Mouse (Mus musculus) kidney, postnatal 0 days (tissue): ENCODE data around the gene Glce. TPM values are rescaled to one million over a fixed set of nuclear protein-coding genes. Genes with fewer than 3 reads are reported as not detected.

Experiments
- ATAC-seq: fragments of 200-750 bp; cut with Nextera tagmentation; replicated peaks from 2 replicates; pipeline ENCODE4 v1.8.0; 2017; ENCODE audit warnings: low read depth, moderate number of reproducible peaks, moderate TSS enrichment, moderate library complexity; ENCODE audit not compliant: low FRiP score
- DNase-seq: peaks from one replicate; pipeline ENCODE4 v3.0.0-alpha.2; 2016; ENCODE audit warnings: low spot score
- H3K27ac ChIP-seq: fragments of 300-500 bp; sonication (generic); 2 replicates; pipeline ENCODE4 v1.5.1; 2014; ENCODE audit warnings: mild to moderate bottlenecking
- H3K27me3 ChIP-seq: fragments of 300-500 bp; sonication (generic); 2 replicates; pipeline ENCODE4 v1.6.1; 2014; ENCODE audit warnings: low read length, mixed read lengths; ENCODE audit not compliant: insufficient read depth
- H3K36me3 ChIP-seq: fragments of 300-500 bp; sonication (generic); 2 replicates; pipeline ENCODE4 v1.6.1; 2014; ENCODE audit warnings: low read length, mixed read lengths; ENCODE audit not compliant: insufficient read depth
- H3K4me1 ChIP-seq: fragments of 300-500 bp; sonication (generic); replicated peaks from 2 replicates; pipeline ENCODE4 v1.6.1; 2014; ENCODE audit warnings: antibody characterized with exemption, low read length, mixed read lengths; ENCODE audit not compliant: insufficient read depth
- H3K4me2 ChIP-seq: fragments of 300-500 bp; sonication (generic); 2 replicates; pipeline ENCODE4 v1.6.1; 2014; ENCODE audit warnings: mild to moderate bottlenecking, low read length, moderate library complexity, mixed read lengths
- H3K4me3 ChIP-seq: fragments of 300-500 bp; sonication (generic); replicated peaks from 2 replicates; pipeline ENCODE4 v1.5.1; 2014; ENCODE audit warnings: low read depth, low read length
- H3K9ac ChIP-seq: fragments of 300-500 bp; sonication (generic); 2 replicates; pipeline ENCODE4 v1.6.1; 2014; ENCODE audit warnings: low read depth, low read length
- H3K9me3 ChIP-seq: fragments of 300-500 bp; sonication (generic); replicated peaks from 2 replicates; pipeline ENCODE4 v1.6.1; 2016; ENCODE audit warnings: low read length, inconsistent platforms, mixed read lengths
- CTCF ChIP-seq: IDR thresholded peaks from 2 replicates; pipeline ENCODE4 v1.5.1; 2016; ENCODE audit warnings: antibody characterized with exemption, low read depth, mild to moderate bottlenecking, moderate library complexity
- WGBS: fragments of 180-500 bp; shearing (Covaris S2); extraction: QIAGEN DNeasy Blood & Tissue Kit; methylation state at CpG from one replicate; pipeline ENCODE4 v1.1.7; 2014; 5-methylcytosine and 5-hydroxymethylcytosine counted together
- polyA plus RNA-seq: library from polyadenylated mRNA; unstranded; fragments of >200 nt; fragmentation: Nextera tagmentation; extraction: Ambion mirVana; gene quantifications from 2 replicates; pipeline ENCODE4 v1.2.1, GENCODE M21; 2015

Glce gene
- polyA plus RNA-seq, 1 experiment from 2014 or later = 14.4 TPM

GRCm38 (mm10) chr9:62080028-62080760 is 42.3 kb downstream of the Glce start:
- DNase-seq (no peak), ATAC-seq (no peak)
- Histone ChIP-seq H3K4me1 (no peaks in the 10 kb centered on the region), H3K27me3 (no peaks in the 10 kb centered on the region), H3K36me3 (no peaks in the 10 kb centered on the region), H3K9ac (no peak overlapping the region), H3K27ac (no peak overlapping the region), H3K9me3 (no peaks in the 10 kb centered on the region), H3K4me3 (no peak overlapping the region), H3K4me2 (no peak overlapping the region)
- TF ChIP-seq CTCF = no peak

GRCm38 (mm10) chr9:62062234-62062633 is 60.2 kb downstream of the Glce start:
- Histone ChIP-seq H3K4me3 (no peak overlapping the region), H3K27me3 (no peaks in the 10 kb centered on the region), H3K9ac (no peak overlapping the region), H3K27ac (no peak overlapping the region), H3K4me2 (no peak overlapping the region), H3K4me1 (no peaks in the 10 kb centered on the region), H3K36me3 (no peaks in the 10 kb centered on the region), H3K9me3 (no peaks in the 10 kb centered on the region)
- DNase-seq (no peak), ATAC-seq (no peak)
- TF ChIP-seq CTCF = no peak
- WGBS = 94% methylated on average over 3 of the region's 3 CpGs

- H3K36me3 ChIP-seq = 0 out of 2 replicates have a peak, but pooled peaks cover 4% of the 10 kb centered on the region
- H3K4me1 ChIP-seq = no peaks in the 10 kb centered on the region
- no peak for ATAC-seq
- no peak for DNase-seq
- no peak overlapping the region for H3K4me2 ChIP-seq
- WGBS = 86% methylated on average over 2 of the region's 2 CpGs
- H3K9ac ChIP-seq = no peak overlapping the region
- no peak overlapping the region for H3K4me3 ChIP-seq
- H3K27me3 ChIP-seq = no peaks in the 10 kb centered on the region
- no peaks in the 10 kb centered on the region for H3K9me3 ChIP-seq
- H3K27ac ChIP-seq = no peak overlapping the region
- TF ChIP-seq CTCF = no peak
Observed at GRCm38 (mm10) chr9:62060431-62060830, 62.0 kb downstream of the Glce start.

GRCm38 (mm10) chr9:62059941-62060340 is 62.5 kb downstream of the Glce start:
- H3K9ac ChIP-seq = no peak overlapping the region
- DNase-seq = no peak
- no peak overlapping the region for H3K27ac ChIP-seq
- no peak overlapping the region for H3K4me2 ChIP-seq
- ATAC-seq = no peak
- H3K9me3 ChIP-seq = no peaks in the 10 kb centered on the region
- no peaks in the 10 kb centered on the region for H3K4me1 ChIP-seq
- no peaks in the 10 kb centered on the region for H3K27me3 ChIP-seq
- no peak overlapping the region for H3K4me3 ChIP-seq
- TF ChIP-seq CTCF = no peak
- 74% methylated on average over 11 of the region's 11 CpGs for WGBS
- 0 out of 2 replicates have a peak, but pooled peaks cover 4% of the 10 kb centered on the region for H3K36me3 ChIP-seq

GRCm38 (mm10) chr9:62057881-62058506 is 64.5 kb downstream of the Glce start:
- Histone ChIP-seq H3K4me2 (no peak overlapping the region), H3K36me3 (0 out of 2 replicates have a peak, but pooled peaks cover 4% of the 10 kb centered on the region), H3K9me3 (no peaks in the 10 kb centered on the region), H3K27ac (no peak overlapping the region), H3K4me1 (no peaks in the 10 kb centered on the region), H3K4me3 (no peak overlapping the region), H3K27me3 (no peaks in the 10 kb centered on the region), H3K9ac (no peak overlapping the region)
- 74% methylated on average over 7 of the region's 7 CpGs for WGBS
- ATAC-seq (no peak), DNase-seq (no peak)
- TF ChIP-seq CTCF = no peak

GRCm38 (mm10) chr9:62056206-62056605 is 66.2 kb downstream of the Glce start:
- Histone ChIP-seq H3K4me3 (no peak overlapping the region), H3K9me3 (no peaks in the 10 kb centered on the region), H3K27me3 (no peaks in the 10 kb centered on the region), H3K36me3 (0 out of 2 replicates have a peak, but pooled peaks cover 4% of the 10 kb centered on the region), H3K4me2 (no peak overlapping the region), H3K4me1 (no peaks in the 10 kb centered on the region), H3K9ac (no peak overlapping the region), H3K27ac (no peak overlapping the region)
- TF ChIP-seq CTCF = no peak
- ATAC-seq (no peak), DNase-seq (no peak)
- 81% methylated on average over 2 of the region's 2 CpGs for WGBS
